Mouse (Mus musculus) lung, postnatal 0 days (tissue): ENCODE results near the gene Snx3.

Source experiments
- CTCF ChIP-seq: IDR thresholded peaks from 2 replicates; pipeline ENCODE4 v1.5.1; 2016; ENCODE audit warnings: antibody characterized with exemption, mild to moderate bottlenecking
- EP300 ChIP-seq: IDR thresholded peaks from 2 replicates; pipeline ENCODE4 v1.6.1; 2016; ENCODE audit warnings: antibody characterized with exemption, mild to moderate bottlenecking, control low read depth

- TF ChIP-seq CTCF (no peak), EP300 (no peak)
Measured at GRCm38 (mm10) chr10:42525682-42526081, 23.9 kb downstream of the Snx3 start.
